Mouse (Mus musculus): ENCODE data around the gene Rtel1. TPM values are rescaled to one million over a fixed set of nuclear protein-coding genes. Genes with fewer than 3 reads are reported as not detected.

Gene Rtel1
- total RNA-seq, 2 experiments from 2014 or later = 21.6 to 26.8 TPM

DNA sequence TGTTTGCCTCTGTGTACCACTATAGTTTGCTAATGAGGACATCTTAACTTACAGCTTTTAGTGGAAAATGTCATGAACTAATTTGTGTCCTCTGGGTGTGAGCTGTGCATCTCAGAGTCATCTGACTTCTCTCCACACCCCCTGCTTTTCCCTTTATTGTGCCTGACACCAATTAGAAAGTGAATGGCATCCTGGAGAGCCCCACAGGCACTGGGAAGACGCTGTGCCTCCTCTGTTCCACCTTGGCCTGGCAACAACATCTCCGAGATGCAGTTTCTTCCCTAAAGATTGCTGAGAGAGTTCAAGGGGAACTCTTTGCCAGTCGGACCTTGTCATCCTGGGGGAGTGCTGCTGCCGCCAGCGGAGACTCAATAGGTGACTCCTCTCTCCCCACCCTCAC is 2.6 kb downstream of the Rtel1 start:
- ATAC-seq (ENCODE audit: poor library complexity, severe bottlenecking) = no peak

DNA sequence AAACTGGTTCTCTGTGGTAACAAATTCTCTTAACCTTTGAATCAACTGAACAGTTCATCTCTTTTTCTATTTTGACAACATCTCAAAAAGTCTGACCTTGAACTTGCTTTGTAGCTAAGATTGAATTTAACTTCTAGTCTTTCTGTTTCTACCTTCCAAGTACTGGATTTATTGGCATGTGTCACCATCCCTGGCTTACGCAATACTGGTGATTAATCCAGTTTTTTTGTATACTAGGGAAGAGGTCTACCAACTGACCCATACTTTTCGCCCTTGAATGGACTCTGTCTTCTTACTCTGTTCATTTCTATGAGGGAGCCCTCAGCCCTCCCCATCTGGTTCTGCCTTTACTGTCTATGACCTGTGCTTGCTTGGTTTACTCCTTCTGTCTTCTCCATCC is 6.6 kb downstream of the Rtel1 start:
- no peak for ATAC-seq (ENCODE audit: poor library complexity, severe bottlenecking)

- no peak for ATAC-seq (ENCODE audit: poor library complexity, severe bottlenecking)
Measured at GRCm38 (mm10) chr2:181332542-181332941, 13.0 kb downstream of the Rtel1 start.

GRCm38 (mm10) chr2:181334023-181334422 is 14.5 kb downstream of the Rtel1 start:
- ATAC-seq (ENCODE audit: poor library complexity, severe bottlenecking) = peak; percentile 96

DNA sequence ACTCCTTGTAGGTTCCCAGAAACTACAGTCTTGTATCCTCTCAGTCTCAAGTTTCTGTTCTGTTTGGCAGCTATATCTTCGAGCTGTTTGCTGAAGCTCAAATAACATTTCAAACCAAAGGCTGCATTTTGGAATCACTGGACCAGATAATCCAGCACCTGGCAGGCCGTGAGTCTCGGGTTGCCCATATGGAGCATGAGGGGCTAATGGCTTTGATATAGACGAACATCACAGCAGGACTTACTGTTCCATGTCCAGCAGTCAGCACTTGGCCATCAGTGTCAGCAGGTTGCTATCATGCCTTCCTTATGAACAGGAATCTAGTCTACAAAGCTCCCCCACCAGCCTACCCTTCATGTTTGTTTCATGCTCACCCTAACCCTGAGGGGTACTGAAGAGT is 20.9 kb downstream of the Rtel1 start:
- no peak for ATAC-seq (ENCODE audit: poor library complexity, severe bottlenecking)

DNA sequence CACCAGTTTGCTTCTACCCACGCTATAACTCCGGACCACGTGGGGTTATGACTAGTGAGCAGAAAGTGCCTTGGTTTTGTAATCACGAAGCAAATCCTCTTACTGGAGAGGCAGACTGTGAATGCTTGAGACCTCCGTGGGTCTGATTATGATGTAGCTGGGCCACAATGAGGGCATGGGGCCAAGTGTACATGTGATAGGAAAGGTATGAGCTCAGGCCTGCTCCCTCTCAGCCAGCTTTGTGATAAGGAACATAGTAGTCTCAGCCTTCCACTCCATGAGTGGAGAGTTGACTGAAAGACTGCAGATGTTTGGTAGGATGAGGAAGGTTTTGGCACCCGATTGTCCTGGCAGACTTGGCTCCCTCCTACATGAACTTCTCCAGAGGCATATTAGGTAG is 23.2 kb downstream of the Rtel1 start:
- no peak for ATAC-seq (ENCODE audit: poor library complexity, severe bottlenecking)

DNA sequence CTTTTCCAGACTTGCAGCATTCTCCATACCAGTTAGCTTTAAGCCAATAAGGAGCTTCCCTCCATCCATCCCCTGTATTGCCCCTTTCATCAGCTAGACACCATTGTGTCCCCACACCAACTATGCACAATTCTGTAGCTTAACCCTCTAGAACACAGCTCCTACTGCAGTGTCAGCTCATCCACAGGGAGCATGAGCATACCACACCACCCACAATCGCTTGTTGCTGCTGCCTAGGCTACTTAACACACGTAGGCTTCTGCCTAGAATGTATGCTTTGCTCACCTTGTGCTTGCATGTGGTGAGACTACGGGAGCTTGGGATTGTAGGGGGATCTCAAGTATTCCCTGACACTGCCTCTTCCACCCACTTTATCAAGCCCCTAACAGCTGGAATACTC is 37.2 kb downstream of the Rtel1 start:
- no peak for ATAC-seq (ENCODE audit: poor library complexity, severe bottlenecking)

- no peak for ATAC-seq (ENCODE audit: poor library complexity, severe bottlenecking)
Measured at GRCm38 (mm10) chr2:181363946-181364345, 44.4 kb downstream of the Rtel1 start.

- ATAC-seq (ENCODE audit: poor library complexity, severe bottlenecking) = no peak
Measured at GRCm38 (mm10) chr2:181364487-181364859, 44.9 kb downstream of the Rtel1 start.

GRCm38 (mm10) chr2:181364860-181365596 is 45.5 kb downstream of the Rtel1 start, which contains the start of the genes Zgpat and Arfrp1:
TSS of gene Zgpat (plus strand) at chr2:181364928.
TSS of gene Arfrp1 (minus strand) at chr2:181365404.
- peak; percentile 93 for ATAC-seq (ENCODE audit: poor library complexity, severe bottlenecking)

DNA sequence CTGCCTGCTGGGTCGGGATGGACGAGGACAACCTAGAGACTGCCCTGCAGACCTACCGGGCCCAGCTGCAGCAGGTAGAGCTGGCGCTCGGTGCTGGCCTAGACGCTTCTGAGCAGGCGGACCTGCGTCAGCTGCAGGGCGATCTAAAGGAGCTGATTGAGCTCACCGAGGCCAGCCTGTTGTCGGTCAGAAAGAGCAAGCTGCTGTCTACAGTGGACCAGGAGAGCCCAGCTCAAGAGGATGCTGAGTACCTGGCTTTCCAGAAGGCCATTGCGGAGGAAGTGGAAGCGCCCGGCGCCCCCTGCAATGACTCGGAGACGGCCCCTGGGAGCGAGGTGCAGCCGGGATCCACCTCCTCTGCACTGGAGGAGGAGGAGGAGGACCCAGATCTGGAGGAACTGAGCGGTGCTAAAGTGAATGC is 46.1 kb downstream of the Rtel1 start:
- ATAC-seq (ENCODE audit: poor library complexity, severe bottlenecking) = peak; percentile 44

DNA sequence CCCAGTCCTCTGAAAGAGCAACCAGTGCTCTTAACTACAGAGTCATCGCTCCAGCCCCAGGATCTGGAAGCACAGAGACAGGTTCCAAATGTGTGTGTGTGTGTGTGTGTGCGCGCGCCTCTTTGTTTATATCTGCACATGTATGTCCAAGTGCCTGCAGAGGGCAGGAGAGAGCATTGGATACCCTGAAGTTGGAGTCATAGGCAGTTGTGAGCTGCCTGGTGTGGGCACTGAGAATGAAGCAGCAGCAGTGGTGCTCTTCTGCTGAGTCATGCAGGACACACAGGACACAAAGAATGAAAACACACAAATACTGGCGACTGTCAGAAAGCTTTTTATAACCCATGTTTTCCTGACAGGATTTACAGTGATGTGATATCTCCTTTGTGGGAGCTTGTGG is 50.5 kb downstream of the Rtel1 start:
- no peak for ATAC-seq (ENCODE audit: poor library complexity, severe bottlenecking)

DNA sequence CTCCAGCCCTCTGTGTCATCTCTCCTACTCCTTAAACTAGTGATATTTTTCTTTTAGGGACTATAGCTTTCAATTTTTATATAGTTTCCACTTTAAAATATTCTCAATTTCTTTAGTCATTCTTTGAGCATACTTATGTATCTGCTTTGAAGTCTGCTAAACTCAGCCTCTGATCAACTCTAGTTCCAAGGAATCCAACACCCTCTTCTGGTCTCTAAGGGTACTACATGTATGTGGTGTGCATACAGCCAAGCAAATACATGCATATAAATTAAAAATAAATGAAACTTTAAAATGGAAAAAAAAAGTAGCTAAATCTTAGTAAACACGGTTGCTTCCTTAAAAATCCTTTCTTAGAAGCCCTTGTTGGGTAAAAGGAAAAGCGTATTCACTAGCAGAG is 56.2 kb downstream of the Rtel1 start:
- ATAC-seq (ENCODE audit: poor library complexity, severe bottlenecking) = peak; percentile 50; the same call in 1 of the 2 replicates

GRCm38 (mm10) chr2:181377230-181377629 is 57.7 kb downstream of the Rtel1 start:
- ATAC-seq (ENCODE audit: poor library complexity, severe bottlenecking) = peak; percentile 53

DNA sequence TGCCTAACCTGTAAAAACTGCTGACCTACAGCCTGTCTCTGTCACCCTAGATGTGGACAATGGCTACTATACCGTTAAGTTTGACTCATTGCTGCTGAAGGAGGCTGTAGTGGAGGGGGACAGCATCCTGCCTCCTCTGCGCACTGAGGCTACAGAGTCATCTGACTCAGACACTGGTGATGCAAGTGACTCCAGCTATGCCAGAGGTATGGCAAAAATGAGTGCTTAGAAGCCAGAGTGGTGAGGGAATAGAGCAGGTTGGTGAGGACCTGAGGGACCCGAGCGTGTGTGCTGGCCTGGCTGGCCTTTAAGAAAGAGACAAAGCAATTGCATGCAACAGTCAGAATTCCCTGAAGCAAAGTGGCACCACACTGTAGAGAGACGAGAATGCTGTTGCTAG is 59.2 kb downstream of the Rtel1 start:
- ATAC-seq (ENCODE audit: poor library complexity, severe bottlenecking) = no peak

DNA sequence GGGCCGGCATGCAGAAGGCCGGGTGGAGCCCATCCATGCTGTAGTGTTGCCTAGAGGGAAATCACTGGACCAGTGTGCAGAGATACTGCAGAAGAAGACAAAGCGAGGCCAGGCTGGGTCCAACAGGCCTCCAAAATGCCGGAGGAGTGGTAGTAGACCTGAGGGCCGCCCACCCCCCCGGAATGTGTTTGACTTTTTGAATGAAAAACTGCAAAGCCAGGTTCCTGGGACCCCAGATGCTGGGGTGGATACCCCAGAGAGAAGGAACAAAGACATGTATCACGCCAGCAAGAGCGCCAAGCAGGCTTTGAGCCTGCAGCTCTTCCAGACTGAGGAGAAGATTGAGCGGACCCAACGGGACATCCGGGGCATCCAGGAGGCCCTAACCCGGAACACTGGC is 60.2 kb downstream of the Rtel1 start, which contains the start of gene Lime1:
TSS of gene Lime1 (plus strand) at position 301 of the 400 bp plus-strand sequence.
- ATAC-seq (ENCODE audit: poor library complexity, severe bottlenecking) = no peak

DNA sequence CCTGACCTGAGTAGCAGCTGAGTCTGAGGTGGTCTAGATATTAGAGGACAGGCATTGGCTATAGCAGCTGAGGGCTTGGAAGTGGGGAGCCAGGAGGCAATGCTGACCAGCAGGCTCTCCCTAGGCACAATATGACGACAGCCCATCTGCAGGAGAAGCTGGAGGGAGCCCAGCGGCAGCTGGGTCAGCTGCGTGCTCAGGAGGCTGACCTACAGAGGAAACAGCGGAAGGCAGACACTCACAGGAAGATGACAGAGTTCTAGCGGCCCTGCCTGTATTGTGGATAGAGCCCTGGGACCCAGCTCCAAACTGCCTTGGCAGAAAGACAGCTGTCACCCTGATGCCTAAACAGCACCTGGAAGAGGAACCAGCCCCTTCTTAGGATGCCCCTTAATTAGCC is 60.7 kb downstream of the Rtel1 start:
- no peak for ATAC-seq (ENCODE audit: poor library complexity, severe bottlenecking)

DNA sequence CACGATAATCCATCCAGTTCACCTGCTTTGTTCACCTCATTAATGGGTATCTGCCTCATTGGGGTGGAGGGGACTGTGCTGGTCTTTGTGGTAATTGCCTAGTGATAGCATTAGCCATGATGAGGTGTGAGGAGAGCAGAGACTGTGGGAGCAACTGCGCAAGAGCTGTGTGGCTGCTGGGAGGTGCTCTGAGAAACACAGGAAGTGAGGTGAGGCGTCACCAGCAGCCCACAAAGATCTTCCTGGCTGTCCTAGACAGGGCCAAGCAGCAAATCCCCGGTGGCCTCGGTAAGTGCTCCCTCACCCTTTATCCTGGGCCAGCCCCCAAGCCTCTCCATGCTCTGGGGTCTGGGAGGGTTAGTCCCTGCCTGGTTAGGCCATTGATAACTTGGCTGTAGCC is 61.6 kb downstream of the Rtel1 start:
- peak; percentile 88 for ATAC-seq (ENCODE audit: poor library complexity, severe bottlenecking)

GRCm38 (mm10) chr2:181381631-181382306 is 62.2 kb downstream of the Rtel1 start:
- no peak for ATAC-seq (ENCODE audit: poor library complexity, severe bottlenecking)

GRCm38 (mm10) chr2:181384463-181384862 is 64.9 kb downstream of the Rtel1 start:
- no peak for ATAC-seq (ENCODE audit: poor library complexity, severe bottlenecking)

DNA sequence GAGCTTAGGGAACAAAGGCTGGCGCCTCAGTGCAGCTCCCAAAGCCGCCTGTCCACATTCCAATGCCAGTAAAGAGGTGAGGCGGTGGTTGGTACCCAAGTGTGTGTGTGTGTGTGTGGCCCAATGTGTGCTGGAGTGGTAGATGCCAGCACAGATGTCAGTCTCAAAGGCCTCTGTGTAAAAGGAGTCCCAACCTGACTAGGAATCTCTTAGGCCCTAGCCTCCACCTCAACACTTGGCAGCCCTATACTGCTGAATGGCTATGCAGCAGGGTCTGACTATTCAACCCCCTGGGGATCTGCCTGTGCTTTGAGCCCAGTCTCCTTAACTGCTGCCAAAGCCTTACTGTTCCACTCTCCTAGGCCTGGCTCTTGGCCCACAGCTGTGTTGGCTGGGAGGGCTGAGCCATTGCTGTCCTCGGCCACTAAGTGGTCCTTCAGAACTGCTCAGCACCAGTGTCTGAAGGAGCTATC is 65.4 kb downstream of the Rtel1 start:
- no peak for ATAC-seq (ENCODE audit: poor library complexity, severe bottlenecking)

- ATAC-seq (ENCODE audit: poor library complexity, severe bottlenecking) = no peak
Measured at GRCm38 (mm10) chr2:181385885-181386284, 66.3 kb downstream of the Rtel1 start.

Measured in megakaryocyte, adult 5-6 weeks (primary cell).